Mouse (Mus musculus): ENCODE measurements around the gene Sept6. TPM values are rescaled to one million over a fixed set of nuclear protein-coding genes. Genes with fewer than 3 reads are reported as not detected.
"Not testable (repeated sequence)": the region's sequence is repeated elsewhere in the genome, so short reads cannot be mapped to it uniquely, and the experiment has no call there.

The Sept6 gene
- polyA plus RNA-seq, 1 experiment from 2014 or later, result 3.9 TPM

DNA sequence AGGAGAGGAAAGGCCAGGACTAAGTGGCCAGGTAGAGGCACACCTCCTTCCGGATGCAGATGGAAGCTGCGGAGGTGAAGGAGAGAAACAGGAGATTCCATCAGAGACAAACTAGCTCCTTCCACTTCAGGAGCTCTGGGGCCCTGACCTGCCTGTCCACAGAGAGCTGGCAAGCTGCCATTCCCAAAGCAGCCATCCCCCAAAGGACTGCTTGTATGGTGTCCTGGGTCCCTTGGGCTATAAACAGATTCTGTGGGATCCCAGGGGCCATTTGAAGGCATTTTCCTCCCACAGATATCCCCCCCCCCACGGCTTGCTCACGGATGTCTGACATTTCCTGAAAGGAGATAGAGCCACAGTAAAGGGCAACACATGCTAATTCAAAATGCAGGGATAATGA lies 62.8 kb downstream of the Sept6 start:
- no peak overlapping the region for H3K27ac ChIP-seq
- H3K79me2 ChIP-seq (ENCODE audit: inconsistent target), result no peaks in the 10 kb centered on the region
- H3K4me3 ChIP-seq (ENCODE audit: inconsistent target), result no peak overlapping the region
- no peaks in the 10 kb centered on the region for H3K36me3 ChIP-seq (ENCODE audit: inconsistent target)
- 89% methylated on average over 4 of the region's 4 CpGs for WGBS (ENCODE audit: missing documents)

DNA sequence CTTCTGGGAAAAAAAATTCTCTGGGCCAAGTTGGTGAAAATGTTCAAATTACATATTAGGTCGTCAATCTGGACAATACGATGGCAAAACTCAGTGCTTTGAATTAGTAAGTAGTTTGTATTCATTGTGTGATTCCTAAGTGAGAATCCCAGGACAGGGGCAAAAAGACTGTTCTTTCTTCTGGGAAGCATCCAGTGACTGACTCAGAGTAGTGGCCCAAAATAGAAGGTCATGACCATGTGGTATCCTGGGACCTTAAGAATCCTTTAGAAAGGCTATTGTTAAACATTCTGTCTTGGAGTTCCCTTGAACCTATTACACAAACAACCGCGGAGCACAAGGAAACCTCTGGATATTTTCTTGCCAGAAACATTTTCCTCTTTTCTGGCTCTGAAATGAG lies 70.2 kb downstream of the Sept6 start:
- 79% methylated on average over 4 of the region's 4 CpGs for WGBS (ENCODE audit: missing documents)
- Histone ChIP-seq H3K4me3 (ENCODE audit: inconsistent target) (no peak overlapping the region), H3K36me3 (ENCODE audit: inconsistent target) (no peaks in the 10 kb centered on the region), H3K27ac (no peak overlapping the region), H3K79me2 (ENCODE audit: inconsistent target) (no peaks in the 10 kb centered on the region)

DNA sequence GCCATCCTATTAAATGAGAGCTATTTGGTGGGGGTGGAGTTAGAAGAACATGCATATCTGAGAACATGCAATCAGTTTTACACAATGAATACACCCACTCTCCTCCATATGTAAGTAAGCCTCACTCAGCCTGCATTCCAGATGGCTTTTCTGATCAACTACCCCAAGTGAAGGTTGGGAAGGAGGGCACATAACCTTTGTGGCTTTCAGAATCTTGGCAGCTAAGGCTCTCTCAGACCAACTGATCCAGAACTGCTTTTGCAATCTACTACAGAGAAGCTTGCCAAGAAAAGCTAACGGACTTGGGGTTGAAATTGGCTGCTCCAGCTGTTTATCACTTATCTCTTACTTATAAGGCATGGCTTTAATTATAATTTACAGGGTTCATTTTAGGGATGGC lies 73.8 kb downstream of the Sept6 start:
- H3K36me3 ChIP-seq (ENCODE audit: inconsistent target), result no peaks in the 10 kb centered on the region
- no peaks in the 10 kb centered on the region for H3K79me2 ChIP-seq (ENCODE audit: inconsistent target)
- 83% methylated on average over 1 of the region's 1 CpGs for WGBS (ENCODE audit: missing documents)
- H3K4me3 ChIP-seq (ENCODE audit: inconsistent target), result no peak overlapping the region
- no peak overlapping the region for H3K27ac ChIP-seq

DNA sequence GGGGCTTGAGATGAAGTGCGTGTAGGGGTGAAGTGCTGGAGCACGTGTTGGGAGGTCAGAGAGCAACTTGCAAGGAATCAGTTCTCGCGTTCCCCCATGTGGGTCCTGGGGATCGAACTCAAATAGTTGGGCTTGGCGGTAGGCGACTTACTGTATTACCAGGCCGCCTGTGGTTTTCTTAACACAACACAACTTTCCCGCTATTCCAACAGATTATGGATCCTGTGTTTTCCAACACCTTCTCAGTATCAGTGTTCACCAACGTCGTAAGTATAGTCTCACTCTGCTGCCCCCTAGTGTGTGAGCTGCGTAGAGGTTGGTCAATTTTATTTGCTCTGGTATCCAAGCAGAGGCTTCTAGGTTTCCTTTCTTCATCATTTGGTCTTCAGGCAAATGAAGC lies 80.3 kb downstream of the Sept6 start:
- Histone ChIP-seq H3K36me3 (ENCODE audit: inconsistent target) (no peaks in the 10 kb centered on the region), H3K4me3 (ENCODE audit: inconsistent target) (no peak overlapping the region)
- 59% methylated on average over 10 of the region's 12 CpGs for WGBS (ENCODE audit: missing documents)

DNA sequence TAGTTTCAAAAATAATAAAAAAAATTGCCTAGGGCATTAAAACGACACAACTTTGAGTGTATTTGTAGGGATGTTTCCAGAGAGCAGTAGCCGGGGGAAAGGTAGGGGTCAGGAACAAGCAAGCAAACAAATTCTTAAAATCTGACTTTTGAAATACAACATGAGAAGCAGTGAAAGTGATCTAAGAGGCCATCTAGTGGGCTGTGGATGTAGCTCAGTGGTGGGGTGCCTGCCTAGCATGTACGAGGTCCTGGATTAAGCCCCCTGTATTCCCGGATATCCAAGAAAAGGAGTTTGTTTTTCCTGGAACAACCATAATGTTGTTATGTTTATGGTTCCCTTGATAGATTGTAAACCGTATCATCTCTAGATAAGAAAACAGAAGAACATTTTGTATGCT lies 85.1 kb downstream of the Sept6 start:
- H3K79me2 ChIP-seq (ENCODE audit: inconsistent target), result no peaks in the 10 kb centered on the region; the same call in 1 of the 2 replicates
- no peak overlapping the region for H3K4me3 ChIP-seq (ENCODE audit: inconsistent target)
- no peak overlapping the region for H3K27ac ChIP-seq
- 35% methylated on average over 4 of the region's 5 CpGs for WGBS (ENCODE audit: missing documents)
- no peaks in the 10 kb centered on the region for H3K36me3 ChIP-seq (ENCODE audit: inconsistent target)

More for the DNA sequence above, 80.3 kb downstream of the Sept6 start:
- Histone ChIP-seq H3K79me2 (ENCODE audit: inconsistent target) (no peaks in the 10 kb centered on the region), H3K27ac (no peak overlapping the region)

DNA sequence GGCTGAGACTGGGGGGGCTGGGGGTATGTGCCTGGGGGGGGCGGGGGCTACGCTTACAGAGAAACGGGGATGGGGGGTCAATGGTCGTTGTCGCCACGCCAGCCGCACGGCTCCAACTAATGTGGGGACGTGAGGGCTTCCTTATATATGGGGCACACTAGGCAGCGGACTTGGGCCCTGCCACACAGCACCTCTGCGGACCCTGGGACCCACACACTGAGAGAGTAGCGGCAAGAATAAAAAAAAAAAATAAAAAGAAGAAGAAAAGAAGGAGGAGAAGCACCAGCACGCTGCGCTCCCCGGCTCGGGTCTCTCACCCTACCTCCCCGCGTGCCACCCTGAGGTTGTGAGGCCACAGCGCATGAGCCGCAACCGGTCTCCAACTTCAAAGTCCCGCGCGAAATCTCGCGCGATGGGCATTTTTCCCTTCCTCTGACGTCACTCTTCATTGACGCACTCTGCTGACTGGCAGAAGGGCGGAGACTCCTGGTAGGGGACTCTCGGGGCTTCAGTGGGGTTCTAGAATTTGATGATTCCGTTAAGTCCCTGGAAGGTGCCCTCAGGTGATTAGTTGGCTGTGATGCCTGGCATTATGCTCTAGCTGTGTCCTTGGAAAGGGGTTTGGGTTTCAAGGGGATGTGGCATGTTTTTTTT lies 88.4 kb downstream of the Sept6 start:
- 14% methylated on average over 22 of the region's 32 CpGs for WGBS (ENCODE audit: missing documents)
- 0 out of 2 replicates have a peak overlapping the region, but pooled peaks have one; percentile 31 for H3K27ac ChIP-seq
- H3K36me3 ChIP-seq (ENCODE audit: inconsistent target), result no peaks in the 10 kb centered on the region
- H3K4me3 ChIP-seq (ENCODE audit: inconsistent target), result peak overlapping the region; percentile 46
- H3K79me2 ChIP-seq (ENCODE audit: inconsistent target), result no peaks in the 10 kb centered on the region; the same call in 1 of the 2 replicates

DNA sequence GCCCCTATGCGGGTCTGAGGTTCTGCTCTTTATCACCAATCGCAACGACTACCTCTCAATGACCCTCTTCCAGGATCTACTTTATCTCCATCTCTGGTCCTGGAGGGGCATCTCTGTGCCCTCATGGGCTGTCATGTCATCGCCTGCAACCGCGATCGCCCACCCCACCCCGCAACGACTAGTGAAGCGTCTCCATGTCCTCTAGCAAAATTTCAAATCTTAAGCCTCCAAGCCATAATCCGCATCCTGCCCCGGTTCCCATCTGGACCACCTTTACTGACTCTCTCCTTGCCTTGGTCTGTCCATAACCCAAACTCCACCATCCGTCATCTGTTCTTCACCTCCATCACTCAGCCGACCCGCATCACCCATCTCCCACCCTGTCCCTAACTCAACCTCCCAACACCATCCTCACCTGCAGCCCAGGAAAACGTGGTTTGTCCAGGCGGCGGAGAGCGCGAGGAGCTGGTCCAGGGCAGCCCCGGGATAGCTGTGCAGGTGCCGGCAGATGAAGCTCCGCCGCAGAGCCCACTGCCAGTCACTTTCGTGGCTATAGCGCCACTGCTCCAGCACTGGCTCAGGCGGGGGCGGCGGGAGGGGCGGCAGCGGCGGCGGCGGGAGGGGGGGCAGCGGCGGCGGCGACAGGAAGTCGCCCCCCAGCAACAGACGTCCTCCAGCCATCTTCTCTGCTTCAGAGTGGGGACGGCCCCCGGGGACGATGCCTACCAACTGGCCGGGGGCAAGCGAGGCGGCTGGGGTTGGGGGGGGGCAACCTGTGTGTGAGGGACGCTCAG lies 89.1 kb downstream of the Sept6 start, which contains the start of gene Nkrf:
Gene Nkrf, minus strand, starts transcription at position 579 of the 794 bp plus-strand sequence.
- 0 out of 2 replicates have a peak within 1 kb of the TSS, but pooled peaks have one; percentile 31 for H3K27ac ChIP-seq
- WGBS (ENCODE audit: missing documents), result 19% methylated on average over 38 of the region's 47 CpGs

DNA sequence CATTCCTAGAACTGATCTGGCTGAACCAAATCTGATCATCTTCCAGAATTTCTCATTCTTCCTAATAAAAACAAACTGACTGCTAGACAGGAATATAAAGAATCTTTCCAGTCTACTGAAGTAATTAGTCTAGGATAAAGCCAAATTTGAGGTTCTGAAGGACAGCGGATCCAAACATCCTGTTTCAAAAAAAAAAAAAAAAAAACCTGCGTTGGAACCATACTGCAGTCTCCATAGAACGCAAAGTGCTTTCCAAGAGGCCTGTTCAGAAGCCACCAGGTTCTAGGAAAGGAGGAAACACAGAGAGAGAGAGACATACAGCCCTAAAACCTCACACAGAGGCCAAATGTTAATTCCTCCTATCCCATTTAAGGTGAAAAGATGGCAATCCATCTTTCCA lies 89.9 kb downstream of the Sept6 start:
- Histone ChIP-seq H3K4me3 (ENCODE audit: inconsistent target) (no peak overlapping the region), H3K79me2 (ENCODE audit: inconsistent target) (no peaks in the 10 kb centered on the region; the same call in 1 of the 2 replicates)

More for the DNA sequence above, 89.1 kb downstream of the Sept6 start, which contains the start of gene Nkrf:
- H3K79me2 ChIP-seq (ENCODE audit: inconsistent target), result no peaks in the 10 kb centered on the region; the same call in 1 of the 2 replicates
- H3K36me3 ChIP-seq (ENCODE audit: inconsistent target), result no peaks in the 10 kb centered on the region
- H3K4me3 ChIP-seq (ENCODE audit: inconsistent target), result peak within 1 kb of the TSS; percentile 46

DNA sequence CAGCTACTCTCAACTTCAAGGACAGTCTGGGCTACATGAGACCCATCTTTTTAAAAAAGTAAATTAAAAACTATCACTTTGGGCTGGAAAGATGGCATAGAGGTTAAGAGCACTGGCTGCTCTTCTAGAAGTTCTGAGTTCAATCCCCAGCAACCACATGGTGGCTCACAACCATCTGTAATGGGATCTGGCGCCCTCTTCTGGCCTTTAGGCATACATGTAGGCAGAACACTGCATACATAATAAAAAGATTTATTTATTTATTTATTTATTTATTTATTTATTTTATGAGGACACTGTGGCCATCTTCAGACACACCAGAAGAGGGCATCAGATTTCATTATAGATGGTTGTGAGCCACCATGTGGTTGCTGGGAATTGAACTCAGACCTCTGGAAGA lies 92.7 kb downstream of the Sept6 start:
- 17% methylated on average over 1 of the region's 1 CpGs for WGBS (ENCODE audit: missing documents)
- H3K36me3 ChIP-seq (ENCODE audit: inconsistent target); H3K4me3 ChIP-seq (ENCODE audit: inconsistent target); H3K27ac ChIP-seq; H3K79me2 ChIP-seq (ENCODE audit: inconsistent target): not testable (repeated sequence)

More for the DNA sequence above, 89.9 kb downstream of the Sept6 start:
- Histone ChIP-seq H3K27ac (no peak overlapping the region), H3K36me3 (ENCODE audit: inconsistent target) (no peaks in the 10 kb centered on the region)
- 59% methylated on average over 3 of the region's 3 CpGs for WGBS (ENCODE audit: missing documents)

DNA sequence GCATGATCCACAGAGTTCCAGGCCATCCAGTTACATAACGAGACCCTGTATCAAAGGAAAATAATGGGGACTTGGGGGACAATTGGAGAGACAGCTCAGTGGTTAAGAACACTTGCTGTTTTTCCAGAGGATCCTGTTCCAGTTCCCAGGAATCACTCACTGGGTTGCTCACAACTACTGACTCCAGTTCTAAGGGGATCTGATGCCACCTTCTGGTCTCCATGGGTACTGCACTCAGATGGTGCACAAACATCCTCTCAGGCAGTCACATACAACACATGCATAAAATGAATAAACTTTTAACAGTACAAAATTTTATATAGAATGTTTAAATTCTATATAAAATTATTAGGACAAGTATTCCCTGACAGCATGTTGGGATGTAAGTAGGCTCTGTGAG lies 106.9 kb downstream of the Sept6 start:
- Histone ChIP-seq H3K27ac (no peak overlapping the region), H3K4me3 (ENCODE audit: inconsistent target) (no peak overlapping the region), H3K79me2 (ENCODE audit: inconsistent target) (no peaks in the 10 kb centered on the region; the same call in 1 of the 2 replicates), H3K36me3 (ENCODE audit: inconsistent target) (0 out of 2 replicates have a peak, but pooled peaks cover 2% of the 10 kb centered on the region)
- WGBS (ENCODE audit: missing documents), result 92% methylated on average over 1 of the region's 1 CpGs

DNA sequence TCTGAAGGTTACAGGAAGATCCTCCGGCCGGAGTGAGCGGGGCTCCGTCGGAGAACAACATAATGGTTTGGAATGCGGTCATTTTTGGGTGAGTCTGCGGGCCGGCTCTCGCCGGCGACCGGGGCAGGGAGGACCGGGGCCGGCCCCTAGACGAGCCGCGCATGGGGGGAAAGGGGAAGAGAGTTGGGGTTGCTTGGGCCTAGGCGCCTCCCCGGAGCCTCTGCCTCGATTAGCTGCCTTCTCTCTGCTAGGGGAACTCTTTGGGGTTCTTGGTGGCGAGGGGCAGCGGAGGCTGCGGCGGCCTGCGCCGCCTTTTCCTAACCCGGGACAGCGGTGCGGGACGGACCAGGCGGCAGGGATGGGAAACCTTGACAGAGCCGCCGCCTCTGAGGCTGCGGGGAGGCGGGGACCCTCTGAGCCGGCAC lies 116.9 kb downstream of the Sept6 start:
- WGBS (ENCODE audit: missing documents), result 19% methylated on average over 28 of the region's 36 CpGs
- peaks cover 25% of the 10 kb centered on the region; the same call in 1 of the 2 replicates for H3K79me2 ChIP-seq (ENCODE audit: inconsistent target)
- H3K27ac ChIP-seq, result no peak overlapping the region
- H3K36me3 ChIP-seq (ENCODE audit: inconsistent target), result 0 out of 2 replicates have a peak, but pooled peaks cover under 1% of the 10 kb centered on the region
- H3K4me3 ChIP-seq (ENCODE audit: inconsistent target), result peak overlapping the region; percentile 37

DNA sequence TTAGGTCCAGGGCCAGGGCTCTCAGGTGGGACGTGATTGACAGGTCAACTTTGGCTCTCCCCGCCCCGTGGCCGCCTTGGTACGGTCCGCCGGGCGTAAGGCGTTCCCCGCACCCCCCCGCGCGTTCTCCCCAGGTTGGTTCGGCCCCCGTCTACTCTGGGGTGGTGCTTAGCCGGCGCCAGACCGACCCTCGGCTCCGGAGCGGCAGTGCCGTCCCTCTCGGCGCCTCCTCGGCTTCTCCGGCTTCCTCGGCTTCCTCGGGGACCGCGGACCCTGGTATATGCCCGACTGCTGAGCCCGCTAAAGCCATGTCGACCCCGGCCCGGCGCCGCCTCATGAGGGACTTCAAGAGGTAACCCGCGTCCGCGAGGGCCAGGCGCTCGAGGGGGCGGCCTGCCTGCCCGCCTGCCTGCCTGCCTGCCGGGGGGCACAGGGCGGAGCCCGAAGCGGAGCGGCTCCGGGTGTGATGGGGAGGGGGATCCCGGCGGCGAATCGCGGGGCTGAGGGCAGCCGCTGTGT lies 117.4 kb downstream of the Sept6 start:
- peak overlapping the region; percentile 39; the same call in 1 of the 2 replicates for H3K27ac ChIP-seq
- 19% methylated on average over 34 of the region's 57 CpGs for WGBS (ENCODE audit: missing documents)

DNA sequence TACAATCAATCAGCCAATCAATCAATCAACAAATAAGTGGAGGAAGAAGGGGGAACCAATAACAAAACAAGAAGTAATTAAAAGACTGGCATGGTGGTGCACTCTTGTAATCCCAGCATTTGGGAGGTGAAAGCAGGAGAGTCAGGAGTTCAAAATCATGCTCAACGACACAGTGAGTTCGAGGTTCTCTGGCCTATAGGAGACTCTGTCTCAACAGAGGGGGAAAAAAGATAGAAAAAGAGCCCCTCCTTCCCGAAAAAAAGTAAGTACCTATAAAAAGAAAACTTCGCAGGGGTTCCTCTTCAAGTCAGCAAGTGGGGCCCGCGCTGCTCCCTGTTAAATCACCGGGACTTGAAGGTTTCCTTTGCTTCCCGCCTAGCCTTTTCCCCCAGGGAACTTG lies 117.8 kb downstream of the Sept6 start, which contains the start of the genes Ube2a and C330007P06Rik:
Gene Ube2a, plus strand, starts transcription at position 136 of the 400 bp plus-strand sequence.
Gene C330007P06Rik, minus strand, starts transcription at position 347 of the 400 bp plus-strand sequence.
- H3K79me2 ChIP-seq (ENCODE audit: inconsistent target), result peaks cover 25% of the 10 kb centered on the region; the same call in 1 of the 2 replicates
- 24% methylated on average over 8 of the region's 8 CpGs for WGBS (ENCODE audit: missing documents)
- peak within 1 kb of the TSS; percentile 39; the same call in 1 of the 2 replicates for H3K27ac ChIP-seq

More for the DNA sequence above, 117.4 kb downstream of the Sept6 start:
- Histone ChIP-seq H3K4me3 (ENCODE audit: inconsistent target) (peak overlapping the region; percentile 37), H3K79me2 (ENCODE audit: inconsistent target) (peaks cover 25% of the 10 kb centered on the region; the same call in 1 of the 2 replicates), H3K36me3 (ENCODE audit: inconsistent target) (no peaks in the 10 kb centered on the region)

DNA sequence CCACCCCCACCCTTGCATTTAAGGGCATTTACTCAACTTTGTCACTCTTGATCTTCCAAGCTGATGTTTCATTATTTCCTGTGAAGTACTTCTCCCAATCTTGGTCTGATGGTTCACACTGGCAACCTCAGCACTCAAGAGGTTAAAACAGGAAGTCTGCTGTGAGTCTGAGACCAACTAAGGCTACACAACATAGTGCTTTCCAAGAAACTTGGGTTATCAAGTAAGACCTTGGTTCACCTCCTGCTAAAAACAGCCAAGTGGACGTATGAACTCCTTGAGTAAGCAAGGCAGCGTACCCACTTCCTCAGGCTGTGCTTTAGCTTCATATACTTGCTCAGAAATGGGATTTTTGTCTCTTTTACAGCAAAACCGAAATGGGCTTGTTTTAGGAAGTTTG lies 121.2 kb downstream of the Sept6 start:
- 31% methylated on average over 3 of the region's 3 CpGs for WGBS (ENCODE audit: missing documents)
- Histone ChIP-seq H3K36me3 (ENCODE audit: inconsistent target) (no peaks in the 10 kb centered on the region), H3K79me2 (ENCODE audit: inconsistent target) (peaks cover 6% of the 10 kb centered on the region; the same call in 1 of the 2 replicates), H3K27ac (no peak overlapping the region), H3K4me3 (ENCODE audit: inconsistent target) (no peak overlapping the region)

More for the DNA sequence above, 117.8 kb downstream of the Sept6 start, which contains the start of the genes Ube2a and C330007P06Rik:
- Histone ChIP-seq H3K4me3 (ENCODE audit: inconsistent target) (peak within 1 kb of the TSS; percentile 37), H3K36me3 (ENCODE audit: inconsistent target) (no peaks in the 10 kb centered on the region)

All from macrophage (primary cell).